Mouse (Mus musculus): ENCODE data around the gene Olfr399. TPM values are rescaled to one million over a fixed set of nuclear protein-coding genes. Genes with fewer than 3 reads are reported as not detected.

The Olfr399 gene
- not detected in 4 replicates for total RNA-seq (2023)

GRCm38 (mm10) chr11:74056451-74056850, at the start of gene Olfr399, which contains the start of gene Olfr139:
Gene Olfr399, minus strand, starts transcription at chr11:74056615.
Gene Olfr139, minus strand, starts transcription at chr11:74056551.

GRCm38 (mm10) chr11:74069655-74070054, 13.2 kb upstream of the Olfr399 start, which contains the start of gene Zfp616:
Gene Zfp616, plus strand, starts transcription at chr11:74069955.

Other genes with a start within 250 kb of the Olfr399 start
- not detected in 4 replicates for gene Olfr392, start 239.6 kb downstream of the Olfr399 start, total RNA-seq (2023)
- not detected in 4 replicates for gene Olfr393, start 205.2 kb downstream of the Olfr399 start, total RNA-seq (2023)
- not detected in 4 replicates for gene Olfr394, start 165.8 kb downstream of the Olfr399 start, total RNA-seq (2023)
- not detected in 4 replicates for gene Olfr395, start 147.3 kb downstream of the Olfr399 start, total RNA-seq (2023)
- gene Olfr23, start 119.9 kb downstream of the Olfr399 start, total RNA-seq (2023) = not detected in 4 replicates
- gene Olfr397, start 95.8 kb downstream of the Olfr399 start, total RNA-seq (2023) = not detected in 4 replicates
- gene Olfr398, start 66.2 kb downstream of the Olfr399 start, total RNA-seq (2023) = not detected in 4 replicates
- gene Olfr139, start 64 bp downstream of the Olfr399 start, total RNA-seq (2023) = not detected in 4 replicates
- not detected in 4 replicates for gene Zfp616, start 13.3 kb upstream of the Olfr399 start, total RNA-seq (2023)
- gene Olfr401, start 57.1 kb upstream of the Olfr399 start, total RNA-seq (2023) = not detected in 4 replicates
- not detected in 4 replicates for gene Olfr402, start 96.9 kb upstream of the Olfr399 start, total RNA-seq (2023)
- gene Olfr403, start 129.6 kb upstream of the Olfr399 start, total RNA-seq (2023) = not detected in 4 replicates
- not detected in 4 replicates for gene Olfr43, start 154.8 kb upstream of the Olfr399 start, total RNA-seq (2023)
- gene Olfr406, start 203.2 kb upstream of the Olfr399 start, total RNA-seq (2023) = not detected in 4 replicates
- gene Olfr59, start 227.1 kb upstream of the Olfr399 start, total RNA-seq (2023) = not detected in 4 replicates

All from B cell, adult 62 days (primary cell).